Mouse (Mus musculus): Measurements from ENCODE around the gene Rad51. TPM values are rescaled to one million over a fixed set of nuclear protein-coding genes. Genes with fewer than 3 reads are reported as not detected.

Gene Rad51
- 1 to 10 TPM; 3.6 to 3.8 TPM for polyA plus RNA-seq (2017; shearing (Covaris generic))

GRCm38 (mm10) chr2:119112438-119113112 is at the start of gene Rad51:
Gene Rad51, plus strand, starts transcription at chr2:119112793.

GRCm38 (mm10) chr2:119156681-119157572 is 44.3 kb downstream of the Rad51 start, which contains the start of gene Rmdn3:
Gene Rmdn3, minus strand, starts transcription at chr2:119157034.

GRCm38 (mm10) chr2:119166901-119167865 is 54.6 kb downstream of the Rad51 start, which contains the start of gene Gchfr:
Gene Gchfr, plus strand, starts transcription at chr2:119167773.

GRCm38 (mm10) chr2:119173991-119174651 is 61.5 kb downstream of the Rad51 start, which contains the start of gene Gm14137:
Gene Gm14137, plus strand, starts transcription at chr2:119174509.

Other genes starting within 250 kb of the Rad51 start
- gene Bahd1, start 212.4 kb upstream of the Rad51 start, polyA plus RNA-seq (2017; shearing (Covaris generic)) = 10 to 100 TPM; 18.1 to 22.5 TPM
- 1 to 10 TPM; 4.5 to 7.9 TPM for gene Chst14, start 186.3 kb upstream of the Rad51 start, polyA plus RNA-seq (2017; shearing (Covaris generic))
- gene Ccdc32, start 83.4 kb upstream of the Rad51 start, polyA plus RNA-seq (2017; shearing (Covaris generic)) = 10 to 100 TPM; 20.8 to 30.6 TPM
- gene Rpusd2, start 78.0 kb upstream of the Rad51 start, polyA plus RNA-seq (2017; shearing (Covaris generic)) = 1 to 10 TPM; 1.2 to 3.8 TPM
- gene Knl1, start 65.7 kb upstream of the Rad51 start, polyA plus RNA-seq (2017; shearing (Covaris generic)) = under 1 TPM; 0.52 to 0.94 TPM
- 10 to 100 TPM; 22.2 to 26.8 TPM for gene Rmdn3, start 44.2 kb downstream of the Rad51 start, polyA plus RNA-seq (2017; shearing (Covaris generic))
- under 1 TPM; 0.34 to 0.60 TPM for gene Gchfr, start 55.0 kb downstream of the Rad51 start, polyA plus RNA-seq (2017; shearing (Covaris generic))
- gene Gm14137, start 61.7 kb downstream of the Rad51 start, polyA plus RNA-seq (2017; shearing (Covaris generic)) = under 1 TPM; 0.70 to 0.83 TPM
- 10 to 100 TPM; 40.0 to 50.1 TPM for gene Zfyve19, start 95.8 kb downstream of the Rad51 start, polyA plus RNA-seq (2017; shearing (Covaris generic))
- 10 to 100 TPM; 22.5 to 35.9 TPM for gene Dnajc17, start 96.0 kb downstream of the Rad51 start, polyA plus RNA-seq (2017; shearing (Covaris generic))
- gene Ppp1r14d, start 117.1 kb downstream of the Rad51 start, polyA plus RNA-seq (2017; shearing (Covaris generic)) = not detected
- under 1 TPM in 1 of 2 experiments, not detected in 1; 0.81 TPM for gene Spint1, start 124.6 kb downstream of the Rad51 start, polyA plus RNA-seq (2017; shearing (Covaris generic))
- under 1 TPM in 1 of 2 experiments, not detected in 1; 0.78 TPM for gene Rhov, start 158.5 kb downstream of the Rad51 start, polyA plus RNA-seq (2017; shearing (Covaris generic))
- gene Vps18, start 175.9 kb downstream of the Rad51 start, polyA plus RNA-seq (2017; shearing (Covaris generic)) = 10 to 100 TPM; 11.3 to 12.6 TPM
- not detected for gene Dll4, start 213.0 kb downstream of the Rad51 start, polyA plus RNA-seq (2017; shearing (Covaris generic))
- gene Chac1, start 238.4 kb downstream of the Rad51 start, polyA plus RNA-seq (2017; shearing (Covaris generic)) = 1 to 10 TPM in 1 of 2 experiments, under 1 TPM in 1; 0.29 to 1.9 TPM

Data from inflammation-experienced regulatory T-cells (primary cell).